Mouse (Mus musculus) adipocyte (in vitro differentiated cells): Measurements from ENCODE around the gene Polr1c.

Source experiments
- DNase-seq: peaks from one replicate; pipeline ENCODE4 v3.0.0-alpha.2; 2016; ENCODE audit warnings: low spot score

The Polr1c gene

GRCm38 (mm10) chr17:46265918-46266618, 18.2 kb upstream of the Polr1c start:
- DNase-seq: peak; percentile 75

- DNase-seq: no peak
These were observed 17.6 kb upstream of the Polr1c start for GRCm38 (mm10) chr17:46265502-46265901.

- DNase-seq: peak; percentile 98
These were observed 14.4 kb upstream of the Polr1c start for GRCm38 (mm10) chr17:46262201-46262694.

GRCm38 (mm10) chr17:46259675-46260074, 11.8 kb upstream of the Polr1c start:
- no peak for DNase-seq

- no peak for DNase-seq
These were observed 10.6 kb upstream of the Polr1c start for GRCm38 (mm10) chr17:46258279-46259053.

GRCm38 (mm10) chr17:46255147-46255546, 7.3 kb upstream of the Polr1c start:
- DNase-seq: no peak

GRCm38 (mm10) chr17:46254106-46254505, 6.3 kb upstream of the Polr1c start:
- no peak for DNase-seq

GRCm38 (mm10) chr17:46253452-46254084, 5.7 kb upstream of the Polr1c start, which contains the start of gene Lrrc73:
Gene Lrrc73 (plus strand): TSS chr17:46253531.
- peak; percentile 80 for DNase-seq

GRCm38 (mm10) chr17:46252571-46253451, 5.0 kb upstream of the Polr1c start:
- no peak for DNase-seq

GRCm38 (mm10) chr17:46251174-46251573, 3.3 kb upstream of the Polr1c start:
- no peak for DNase-seq

GRCm38 (mm10) chr17:46248189-46248522, 302 bp upstream of the Polr1c start:
- DNase-seq: no peak

- DNase-seq: peak; percentile 89
These were observed 3.3 kb downstream of the Polr1c start for GRCm38 (mm10) chr17:46244579-46244978.

GRCm38 (mm10) chr17:46243624-46244023, 4.2 kb downstream of the Polr1c start:
- peak; percentile 36 for DNase-seq

GRCm38 (mm10) chr17:46242993-46243392, 4.9 kb downstream of the Polr1c start:
- DNase-seq: peak; percentile 81

- DNase-seq: no peak
These were observed 5.6 kb downstream of the Polr1c start for GRCm38 (mm10) chr17:46242274-46242673.

- no peak for DNase-seq
These were observed 6.4 kb downstream of the Polr1c start for GRCm38 (mm10) chr17:46241471-46241870.

GRCm38 (mm10) chr17:46239516-46240114, 8.2 kb downstream of the Polr1c start:
- DNase-seq: no peak

GRCm38 (mm10) chr17:46237480-46237879, 10.4 kb downstream of the Polr1c start:
- DNase-seq: no peak

- DNase-seq: no peak
These were observed 10.8 kb downstream of the Polr1c start for GRCm38 (mm10) chr17:46237079-46237478.

GRCm38 (mm10) chr17:46236067-46236466, 11.8 kb downstream of the Polr1c start:
- DNase-seq: no peak

GRCm38 (mm10) chr17:46227576-46227975, 20.3 kb downstream of the Polr1c start:
- no peak for DNase-seq
